Mouse (Mus musculus): ENCODE measurements around the gene 6430628N08Rik. TPM values are rescaled to one million over a fixed set of nuclear protein-coding genes. Genes with fewer than 3 reads are reported as not detected.

The 6430628N08Rik gene
- polyA plus RNA-seq (2016; fragmentation: Nextera tagmentation; extraction: Ambion mirVana), result 0.09 TPM in 1 of 2 replicates, not detected in the other

GRCm38 (mm10) chr4:115890553-115890952 lies at the start of gene 6430628N08Rik:
6430628N08Rik (plus strand) TSS chr4:115890665.
- DNase-seq (ENCODE audit: low spot score), result peak; percentile 56
- no peaks in the 10 kb centered on the region for H3K9me3 ChIP-seq
- H3K4me3 ChIP-seq, result peak within 1 kb of the TSS; percentile 53
- peaks cover 14% of the 10 kb centered on the region for H3K4me1 ChIP-seq
- WGBS, result under 1% methylated on average over 31 of the region's 31 CpGs
- no peaks in the 10 kb centered on the region for H3K36me3 ChIP-seq (replicated peaks)
- H3K27me3 ChIP-seq (replicated peaks; ENCODE audit: low read depth, poor library complexity, severe bottlenecking), result peaks cover 78% of the 10 kb centered on the region
- H3K27ac ChIP-seq (replicated peaks), result no peak within 1 kb of the TSS; the same call in 1 of the 2 replicates

GRCm38 (mm10) chr4:115840842-115841241 lies 49.6 kb upstream of the 6430628N08Rik start:
- no peaks in the 10 kb centered on the region for H3K9me3 ChIP-seq
- 93% methylated on average over 4 of the region's 4 CpGs for WGBS
- no peaks in the 10 kb centered on the region for H3K27me3 ChIP-seq (replicated peaks; ENCODE audit: low read depth, poor library complexity, severe bottlenecking)
- H3K4me3 ChIP-seq, result no peak overlapping the region
- DNase-seq (ENCODE audit: low spot score), result no peak
- H3K27ac ChIP-seq (replicated peaks), result no peak overlapping the region
- peaks cover 23% of the 10 kb centered on the region for H3K4me1 ChIP-seq
- no peaks in the 10 kb centered on the region for H3K36me3 ChIP-seq (replicated peaks)

GRCm38 (mm10) chr4:115846656-115847055 lies 43.8 kb upstream of the 6430628N08Rik start:
- Histone ChIP-seq H3K27me3 (replicated peaks; ENCODE audit: low read depth, poor library complexity, severe bottlenecking) (no peaks in the 10 kb centered on the region), H3K4me3 (no peak overlapping the region), H3K9me3 (no peaks in the 10 kb centered on the region), H3K27ac (replicated peaks) (no peak overlapping the region), H3K4me1 (peaks cover 15% of the 10 kb centered on the region), H3K36me3 (replicated peaks) (peaks cover 29% of the 10 kb centered on the region)
- DNase-seq (ENCODE audit: low spot score), result no peak
- 48% methylated on average over 2 of the region's 2 CpGs for WGBS

DNA sequence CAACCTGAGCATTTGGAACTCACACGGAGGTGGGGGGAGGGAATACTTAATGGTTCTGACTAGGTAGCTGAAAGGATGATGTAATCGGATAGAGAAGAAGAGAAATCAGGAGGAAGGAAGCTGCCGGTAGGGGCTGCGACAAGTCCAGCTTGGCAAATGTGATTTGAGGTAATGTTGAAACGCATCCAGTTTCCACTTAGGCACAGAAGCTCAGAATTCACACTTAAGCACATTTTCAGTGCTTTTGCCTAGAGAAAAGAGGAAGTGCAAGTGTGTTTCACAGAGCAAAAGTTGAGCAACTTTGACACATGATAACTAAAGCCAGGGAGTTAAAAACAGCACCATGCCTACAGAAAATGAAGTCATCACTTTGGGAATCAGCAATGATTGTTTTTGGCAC lies 43.1 kb upstream of the 6430628N08Rik start:
- 63% methylated on average over 5 of the region's 5 CpGs for WGBS
- Histone ChIP-seq H3K27me3 (replicated peaks; ENCODE audit: low read depth, poor library complexity, severe bottlenecking) (no peaks in the 10 kb centered on the region), H3K4me1 (peaks cover 15% of the 10 kb centered on the region), H3K27ac (replicated peaks) (no peak overlapping the region), H3K36me3 (replicated peaks) (peaks cover 37% of the 10 kb centered on the region), H3K4me3 (no peak overlapping the region), H3K9me3 (no peaks in the 10 kb centered on the region)
- no peak for DNase-seq (ENCODE audit: low spot score)

DNA sequence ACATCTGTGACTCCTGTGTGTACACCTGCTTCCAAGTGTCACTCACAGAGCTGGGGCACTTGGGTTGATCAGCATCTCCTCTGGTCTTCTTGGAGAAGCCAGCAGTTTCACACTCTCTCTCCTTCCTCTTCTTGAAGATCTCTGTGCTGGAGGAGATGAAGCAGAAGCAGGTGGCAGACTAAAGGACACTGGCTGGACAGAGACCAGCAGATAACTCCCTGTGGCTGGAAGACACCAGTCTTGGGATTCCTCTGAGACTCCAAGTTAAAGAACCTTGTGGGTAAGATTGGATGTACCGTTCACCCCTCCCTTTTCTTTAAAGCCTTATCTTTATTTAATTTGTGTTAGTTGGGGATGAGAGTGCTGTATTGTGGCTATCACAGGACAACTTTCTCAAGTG lies 42.4 kb upstream of the 6430628N08Rik start:
- Histone ChIP-seq H3K27ac (replicated peaks) (no peak overlapping the region), H3K36me3 (replicated peaks) (peaks cover 44% of the 10 kb centered on the region), H3K9me3 (no peaks in the 10 kb centered on the region), H3K4me3 (no peak overlapping the region), H3K4me1 (peaks cover 15% of the 10 kb centered on the region), H3K27me3 (replicated peaks; ENCODE audit: low read depth, poor library complexity, severe bottlenecking) (no peaks in the 10 kb centered on the region)
- DNase-seq (ENCODE audit: low spot score), result no peak
- 93% methylated on average over 1 of the region's 1 CpGs for WGBS

DNA sequence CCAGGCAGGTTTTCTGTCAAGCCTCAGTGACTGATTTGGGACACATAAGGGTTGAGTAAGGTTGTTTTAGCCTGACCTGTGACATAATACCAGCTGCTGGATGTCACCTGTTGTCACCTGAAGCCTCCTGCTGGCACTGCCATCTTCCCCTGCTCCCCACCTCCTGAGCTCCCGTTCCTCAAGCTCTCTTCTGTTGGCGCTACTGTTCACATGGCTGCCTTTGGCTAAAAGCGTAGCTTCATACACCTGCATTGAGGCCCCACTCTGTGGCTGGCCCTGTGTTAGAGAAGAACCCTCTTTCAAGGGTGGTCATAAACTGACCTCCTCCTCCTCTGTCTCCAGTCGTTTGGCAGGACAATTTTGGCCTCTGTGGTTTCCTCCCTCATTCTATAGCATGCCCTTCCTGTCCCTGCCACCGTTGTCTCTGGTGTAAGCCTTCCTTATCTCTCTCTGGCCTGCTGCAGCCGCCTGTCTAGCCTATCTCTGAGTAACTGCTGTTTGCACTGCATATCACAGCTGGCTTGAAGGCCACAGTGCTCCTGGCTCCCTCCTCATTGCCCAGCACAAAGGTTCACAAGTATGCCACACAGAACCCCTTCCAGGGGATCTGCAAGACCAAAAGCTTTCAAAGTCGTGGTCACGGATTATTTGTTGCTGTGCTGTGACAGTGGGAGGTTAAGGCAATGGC lies 41.3 kb upstream of the 6430628N08Rik start:
- Histone ChIP-seq H3K36me3 (replicated peaks) (peaks cover 46% of the 10 kb centered on the region), H3K9me3 (no peaks in the 10 kb centered on the region), H3K27ac (replicated peaks) (0 out of 2 replicates have a peak overlapping the region, but pooled peaks have one; percentile 14), H3K4me1 (peaks cover 9% of the 10 kb centered on the region), H3K4me3 (no peak overlapping the region), H3K27me3 (replicated peaks; ENCODE audit: low read depth, poor library complexity, severe bottlenecking) (no peaks in the 10 kb centered on the region)
- 75% methylated on average over 8 of the region's 8 CpGs for WGBS
- DNase-seq (ENCODE audit: low spot score), result no peak

DNA sequence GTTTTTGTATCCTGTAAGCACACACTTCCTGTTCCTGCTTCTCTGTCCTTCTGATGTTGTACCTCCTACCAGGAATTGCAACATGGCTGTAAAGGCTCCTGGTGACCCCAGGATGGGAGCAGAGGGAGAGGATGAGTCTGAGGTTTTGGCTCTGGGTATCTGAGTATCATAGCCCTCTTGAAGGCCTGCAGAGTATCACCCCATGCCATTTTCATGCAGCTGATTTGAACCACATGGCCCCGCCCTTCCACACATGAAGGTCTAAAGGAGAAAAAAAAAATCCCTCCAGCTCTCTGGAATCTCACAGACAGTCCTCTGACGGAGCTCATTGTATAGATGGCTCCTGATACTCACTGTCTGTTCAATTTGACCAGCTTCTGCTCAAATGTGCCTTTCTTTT lies 40.4 kb upstream of the 6430628N08Rik start:
- Histone ChIP-seq H3K4me3 (no peak overlapping the region), H3K4me1 (peaks cover 13% of the 10 kb centered on the region), H3K9me3 (no peaks in the 10 kb centered on the region), H3K27ac (replicated peaks) (no peak overlapping the region), H3K27me3 (replicated peaks; ENCODE audit: low read depth, poor library complexity, severe bottlenecking) (no peaks in the 10 kb centered on the region), H3K36me3 (replicated peaks) (peaks cover 48% of the 10 kb centered on the region)
- WGBS, result 84% methylated on average over 2 of the region's 2 CpGs
- no peak for DNase-seq (ENCODE audit: low spot score)

DNA sequence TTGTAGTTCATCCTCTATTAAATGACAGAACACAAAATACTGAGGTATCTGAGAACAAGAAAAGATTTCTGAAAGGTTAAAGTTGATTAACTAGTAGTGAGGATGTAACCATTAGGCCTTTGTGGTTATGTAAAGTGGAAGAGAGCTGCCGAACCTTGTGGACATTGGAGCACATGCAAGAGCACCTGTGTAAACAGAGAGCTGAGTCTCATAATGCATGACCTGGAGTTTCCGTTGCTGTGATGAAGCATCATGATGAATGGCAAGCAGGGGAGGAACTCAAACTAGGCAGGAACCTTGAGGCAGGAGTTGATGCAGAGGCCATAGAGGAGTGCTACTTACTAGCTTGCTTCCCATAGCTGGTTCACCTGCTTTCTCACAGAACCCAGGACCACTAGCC lies 39.8 kb upstream of the 6430628N08Rik start:
- Histone ChIP-seq H3K27ac (replicated peaks) (no peak overlapping the region), H3K4me3 (no peak overlapping the region), H3K9me3 (no peaks in the 10 kb centered on the region), H3K36me3 (replicated peaks) (peaks cover 48% of the 10 kb centered on the region), H3K4me1 (peaks cover 18% of the 10 kb centered on the region), H3K27me3 (replicated peaks; ENCODE audit: low read depth, poor library complexity, severe bottlenecking) (no peaks in the 10 kb centered on the region)
- 60% methylated on average over 2 of the region's 2 CpGs for WGBS
- no peak for DNase-seq (ENCODE audit: low spot score)

DNA sequence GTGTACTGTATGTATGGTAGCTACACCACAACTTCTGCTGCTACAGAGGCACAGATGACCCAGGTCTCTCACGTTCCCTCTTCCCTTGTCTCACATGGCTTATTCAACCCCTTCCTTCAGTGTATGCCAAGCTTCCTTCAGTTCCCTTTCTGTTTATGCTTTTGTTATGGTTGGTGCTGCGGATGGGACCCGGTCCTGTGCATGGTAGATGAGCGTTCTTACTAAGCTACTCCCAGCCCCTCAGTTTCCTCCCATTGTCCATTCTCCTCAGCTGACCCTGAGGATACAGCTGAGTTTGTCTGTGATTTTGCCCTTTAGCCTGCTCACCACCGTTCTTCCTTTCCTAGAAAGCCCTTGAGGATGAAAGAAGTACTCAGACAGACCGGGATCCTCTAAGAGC lies 38.9 kb upstream of the 6430628N08Rik start:
- WGBS, result 83% methylated on average over 6 of the region's 6 CpGs
- DNase-seq (ENCODE audit: low spot score), result no peak

GRCm38 (mm10) chr4:115855100-115855499 lies 35.4 kb upstream of the 6430628N08Rik start:
- H3K4me3 ChIP-seq, result no peak overlapping the region
- H3K9me3 ChIP-seq, result no peaks in the 10 kb centered on the region
- 46% methylated on average over 6 of the region's 6 CpGs for WGBS
- no peak overlapping the region for H3K27ac ChIP-seq (replicated peaks)
- H3K27me3 ChIP-seq (replicated peaks; ENCODE audit: low read depth, poor library complexity, severe bottlenecking), result no peaks in the 10 kb centered on the region
- peaks cover 21% of the 10 kb centered on the region for H3K4me1 ChIP-seq
- peaks cover 61% of the 10 kb centered on the region for H3K36me3 ChIP-seq (replicated peaks)
- no peak for DNase-seq (ENCODE audit: low spot score)

More for the DNA sequence above, 38.9 kb upstream of the 6430628N08Rik start:
- Histone ChIP-seq H3K4me1 (peaks cover 24% of the 10 kb centered on the region), H3K9me3 (no peaks in the 10 kb centered on the region), H3K36me3 (replicated peaks) (peaks cover 48% of the 10 kb centered on the region), H3K27me3 (replicated peaks; ENCODE audit: low read depth, poor library complexity, severe bottlenecking) (no peaks in the 10 kb centered on the region), H3K27ac (replicated peaks) (no peak overlapping the region), H3K4me3 (no peak overlapping the region)

DNA sequence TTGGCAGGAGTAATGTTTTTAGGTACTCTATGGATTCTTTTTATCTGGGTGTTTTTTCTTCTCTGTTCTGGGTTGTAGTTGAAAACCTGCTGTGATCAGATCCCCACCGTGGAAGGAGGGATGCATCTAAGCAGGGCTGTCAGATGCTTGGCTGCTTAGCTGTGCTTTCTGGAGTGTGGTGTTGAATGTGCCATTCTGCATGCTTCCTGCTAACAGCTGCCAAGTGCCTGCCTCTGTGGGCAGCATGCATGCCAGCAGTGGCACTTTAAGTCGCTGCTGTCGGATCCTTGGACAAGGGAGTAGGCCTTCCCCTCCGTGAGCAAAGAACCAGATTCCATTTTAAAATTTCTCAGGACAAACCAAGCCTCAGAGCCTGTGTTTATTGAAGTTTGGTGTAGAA lies 34.9 kb upstream of the 6430628N08Rik start:
- Histone ChIP-seq H3K4me1 (peaks cover 17% of the 10 kb centered on the region), H3K36me3 (replicated peaks) (peaks cover 62% of the 10 kb centered on the region), H3K27ac (replicated peaks) (no peak overlapping the region), H3K9me3 (no peaks in the 10 kb centered on the region), H3K27me3 (replicated peaks; ENCODE audit: low read depth, poor library complexity, severe bottlenecking) (no peaks in the 10 kb centered on the region), H3K4me3 (no peak overlapping the region)
- DNase-seq (ENCODE audit: low spot score), result no peak
- WGBS, result 74% methylated on average over 4 of the region's 4 CpGs

DNA sequence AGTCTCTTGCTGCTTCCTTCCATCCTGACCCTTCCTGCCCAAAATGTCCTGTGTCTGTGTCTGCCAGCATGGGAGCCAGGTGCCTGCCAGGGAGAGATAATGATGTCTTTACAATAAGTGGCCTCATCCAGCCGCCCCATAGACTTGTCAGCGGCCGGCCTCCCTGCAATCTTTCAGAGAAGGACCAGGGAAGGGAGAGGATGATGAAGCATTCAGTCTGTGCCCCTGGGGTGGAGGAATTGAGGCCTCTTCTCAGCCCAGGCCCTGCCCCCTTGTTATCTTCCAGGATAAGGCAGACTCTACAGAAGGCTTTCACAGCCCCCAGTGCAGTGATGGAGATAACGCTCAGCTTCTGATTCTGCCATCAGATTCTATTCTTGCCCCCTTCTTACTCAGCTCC lies 34.2 kb upstream of the 6430628N08Rik start:
- Histone ChIP-seq H3K27ac (replicated peaks) (no peak overlapping the region; the same call in 1 of the 2 replicates), H3K4me3 (no peak overlapping the region), H3K27me3 (replicated peaks; ENCODE audit: low read depth, poor library complexity, severe bottlenecking) (no peaks in the 10 kb centered on the region), H3K36me3 (replicated peaks) (peaks cover 62% of the 10 kb centered on the region), H3K9me3 (no peaks in the 10 kb centered on the region), H3K4me1 (peaks cover 15% of the 10 kb centered on the region)
- no peak for DNase-seq (ENCODE audit: low spot score)
- WGBS, result 57% methylated on average over 4 of the region's 4 CpGs

DNA sequence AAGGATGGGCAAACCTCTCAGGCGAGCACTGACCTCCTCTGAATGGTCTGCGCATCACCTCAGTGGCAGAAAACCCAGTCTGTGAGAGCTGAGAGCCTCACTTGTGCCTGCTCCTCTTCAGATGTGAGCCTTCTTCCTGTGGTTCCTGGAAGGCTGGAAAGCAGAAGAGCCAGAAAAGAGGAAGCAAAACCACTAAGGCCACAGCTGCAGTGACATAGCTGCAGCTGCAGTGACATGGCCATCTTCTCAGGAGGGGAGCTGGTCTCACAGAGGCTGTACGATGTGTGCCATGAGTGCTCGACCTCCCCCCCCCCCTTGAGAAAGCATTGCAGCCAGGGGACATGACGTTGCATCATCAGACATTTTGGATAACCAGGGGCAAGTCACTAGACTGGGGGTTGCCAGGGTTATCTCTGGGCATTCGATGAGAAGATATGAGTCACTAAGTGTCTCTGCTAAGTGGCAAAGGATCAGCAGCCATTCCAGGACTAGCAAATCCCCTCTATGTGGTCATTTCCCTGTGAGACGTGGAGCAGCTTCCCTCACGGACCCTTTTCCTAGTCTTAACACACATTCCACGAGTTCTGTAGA lies 33.1 kb upstream of the 6430628N08Rik start:
- Histone ChIP-seq H3K9me3 (no peaks in the 10 kb centered on the region), H3K27me3 (replicated peaks; ENCODE audit: low read depth, poor library complexity, severe bottlenecking) (no peaks in the 10 kb centered on the region), H3K27ac (replicated peaks) (no peak overlapping the region), H3K4me1 (peaks cover 16% of the 10 kb centered on the region), H3K4me3 (no peak overlapping the region), H3K36me3 (replicated peaks) (peaks cover 57% of the 10 kb centered on the region)
- 83% methylated on average over 9 of the region's 9 CpGs for WGBS
- no peak for DNase-seq (ENCODE audit: low spot score)

Data from embryonic facial prominence, embryonic 10.5 days (tissue).